Mouse (Mus musculus) B cell, adult 62 days (primary cell): ENCODE data around the gene 1700007K13Rik. TPM values are rescaled to one million over a fixed set of nuclear protein-coding genes. Genes with fewer than 3 reads are reported as not detected.

Experiments
- total RNA-seq: library from RNA; stranded (reverse); gene quantifications from 4 replicates; pipeline ENCODE4 v1.2.4, GENCODE M21; 2023

Gene 1700007K13Rik
- not detected in 4 replicates for total RNA-seq

DNA sequence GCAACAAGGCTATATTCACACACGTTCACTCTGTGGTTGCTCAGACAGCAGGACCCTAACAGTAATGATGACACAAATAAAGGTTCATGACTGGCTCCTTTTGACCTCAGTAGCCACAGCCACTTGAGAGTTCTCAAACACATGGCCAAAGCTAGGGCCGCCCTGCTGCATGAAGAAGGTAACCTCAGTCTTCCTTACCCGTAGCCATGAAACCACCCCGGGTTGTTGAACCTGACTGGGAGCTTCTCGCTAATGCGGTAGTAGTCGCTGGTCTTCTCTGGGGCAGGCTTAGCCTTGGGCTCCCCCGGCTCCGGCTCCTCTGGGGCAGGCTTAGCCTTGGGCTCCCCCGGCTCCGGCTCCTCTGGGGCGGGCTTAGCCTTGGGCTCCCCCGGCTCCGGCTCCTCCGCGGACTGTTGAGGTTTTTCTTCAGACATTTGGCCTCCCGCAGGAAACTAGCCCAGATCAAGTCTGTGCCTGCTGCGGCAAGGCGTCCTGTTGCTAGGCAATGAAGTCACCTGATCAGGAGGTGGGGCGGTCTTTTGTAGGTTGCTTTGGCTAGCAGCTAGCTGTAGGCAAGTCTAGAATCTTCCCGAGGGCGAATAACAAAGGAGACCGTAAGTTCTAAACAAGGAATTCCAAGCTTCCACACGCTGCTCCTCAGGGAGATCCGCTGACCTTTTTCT is at the start of gene 1700007K13Rik:
1700007K13Rik (minus strand) TSS at position 497 of the 683 bp plus-strand sequence.

DNA sequence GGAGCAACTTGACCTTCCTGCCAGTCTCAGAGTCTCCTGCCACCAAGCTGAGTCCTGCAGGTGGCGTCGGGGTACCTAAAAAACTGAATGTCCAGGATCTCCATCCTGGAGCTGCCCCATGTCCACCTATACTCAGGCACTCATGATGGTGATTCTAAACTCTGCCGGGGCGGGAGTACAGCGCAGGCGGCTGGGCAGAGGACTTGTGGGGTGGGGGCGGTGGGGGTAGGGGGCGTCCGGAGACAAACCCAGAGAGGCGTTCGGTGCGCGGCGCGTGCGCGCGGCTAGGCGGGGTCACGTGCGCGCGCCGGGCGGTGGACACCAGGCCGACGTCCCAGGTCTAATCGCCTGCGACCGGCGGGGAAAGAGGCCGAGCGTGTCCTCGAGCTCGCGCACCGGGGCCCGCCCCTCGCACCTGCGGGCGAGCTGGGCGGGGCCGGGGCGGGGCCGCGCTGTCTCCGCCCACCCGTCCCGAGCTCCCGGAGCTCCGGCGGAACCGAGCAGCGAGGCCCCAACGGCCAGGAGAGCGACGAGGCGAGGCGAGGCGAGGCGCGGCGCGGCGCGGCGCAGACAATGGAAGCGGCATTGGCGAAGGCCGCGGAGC is 46.8 kb upstream of the 1700007K13Rik start, which contains the start of gene Ralgds:
Ralgds (plus strand) TSS at position 328 of the 604 bp plus-strand sequence.

DNA sequence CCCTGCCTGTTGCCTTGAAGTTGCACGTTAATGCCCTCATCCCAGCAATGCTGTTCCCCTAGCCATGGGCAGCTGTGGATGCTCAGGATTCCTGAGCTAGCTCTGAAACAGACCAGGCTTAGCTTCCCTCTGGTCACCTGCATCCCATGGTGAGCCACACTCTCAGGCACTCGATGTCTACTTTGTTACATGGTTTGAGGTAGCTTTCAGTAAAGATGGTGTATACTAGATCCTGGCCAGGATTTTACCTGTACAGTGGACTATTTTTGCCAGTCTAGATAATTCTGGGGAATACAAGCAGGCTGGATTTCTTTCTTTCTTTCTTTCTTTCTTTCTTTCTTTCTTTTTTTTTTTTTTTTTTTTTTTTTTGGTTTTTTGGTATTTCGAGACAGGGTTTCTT is 39.7 kb upstream of the 1700007K13Rik start, which contains the start of gene Gm10134:
Gm10134 (plus strand) TSS at position 301 of the 400 bp plus-strand sequence.

DNA sequence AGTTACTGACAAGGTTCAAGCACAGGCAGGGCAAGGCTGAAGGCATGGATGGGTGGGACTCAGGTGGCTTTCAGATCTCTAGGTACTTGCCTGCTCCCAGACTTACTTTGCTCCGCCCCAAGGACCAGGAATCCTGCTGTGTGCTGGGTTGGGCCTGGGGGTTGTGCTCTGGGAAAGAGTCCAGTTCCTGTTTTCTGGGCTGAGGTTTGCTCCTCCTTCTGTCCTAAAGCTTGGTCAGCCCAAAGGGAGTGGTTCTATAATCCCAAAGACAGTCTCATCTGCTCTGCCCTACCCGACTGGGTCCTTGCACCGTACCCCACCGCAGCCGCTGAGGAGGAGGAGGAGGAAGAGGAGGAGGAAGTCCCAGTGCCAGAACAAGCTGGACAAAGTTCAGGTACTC is 30.5 kb upstream of the 1700007K13Rik start, which contains the start of gene Gbgt1:
Gbgt1 (plus strand) TSS at position 221 of the 400 bp plus-strand sequence.

DNA sequence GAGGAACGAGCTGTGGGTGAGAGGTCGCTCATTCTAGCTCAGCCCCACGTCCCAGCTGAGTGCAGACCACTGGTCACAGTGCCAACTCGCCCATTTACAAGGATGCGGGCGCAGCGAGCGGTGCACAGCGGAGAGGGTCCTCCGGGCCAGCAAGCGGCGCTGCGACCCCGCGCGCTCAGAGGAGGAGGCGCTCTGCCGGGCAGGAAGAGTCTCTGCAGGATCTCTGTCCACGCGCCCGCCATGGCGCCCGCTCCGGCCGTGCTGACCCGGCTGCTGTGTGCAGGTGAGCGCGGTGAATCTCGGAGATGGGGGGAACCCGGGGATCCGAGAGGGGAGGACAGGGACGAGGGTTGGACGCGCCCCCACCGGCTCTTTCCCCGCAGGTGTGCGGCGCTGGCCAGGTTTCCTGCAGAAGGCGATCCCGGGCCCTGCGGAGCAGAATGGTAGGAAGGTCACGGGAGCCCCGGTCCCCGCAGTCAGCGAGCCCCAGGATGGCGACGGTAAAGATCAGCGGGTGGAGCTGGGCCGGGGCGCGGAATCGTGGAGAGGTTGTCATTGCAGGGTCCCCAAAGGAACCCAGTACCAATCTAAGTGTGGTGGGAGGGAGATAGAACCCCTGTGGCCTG is 1.8 kb upstream of the 1700007K13Rik start, which contains the start of gene Mrps2:
Mrps2 (plus strand) TSS at position 207 of the 626 bp plus-strand sequence.

DNA sequence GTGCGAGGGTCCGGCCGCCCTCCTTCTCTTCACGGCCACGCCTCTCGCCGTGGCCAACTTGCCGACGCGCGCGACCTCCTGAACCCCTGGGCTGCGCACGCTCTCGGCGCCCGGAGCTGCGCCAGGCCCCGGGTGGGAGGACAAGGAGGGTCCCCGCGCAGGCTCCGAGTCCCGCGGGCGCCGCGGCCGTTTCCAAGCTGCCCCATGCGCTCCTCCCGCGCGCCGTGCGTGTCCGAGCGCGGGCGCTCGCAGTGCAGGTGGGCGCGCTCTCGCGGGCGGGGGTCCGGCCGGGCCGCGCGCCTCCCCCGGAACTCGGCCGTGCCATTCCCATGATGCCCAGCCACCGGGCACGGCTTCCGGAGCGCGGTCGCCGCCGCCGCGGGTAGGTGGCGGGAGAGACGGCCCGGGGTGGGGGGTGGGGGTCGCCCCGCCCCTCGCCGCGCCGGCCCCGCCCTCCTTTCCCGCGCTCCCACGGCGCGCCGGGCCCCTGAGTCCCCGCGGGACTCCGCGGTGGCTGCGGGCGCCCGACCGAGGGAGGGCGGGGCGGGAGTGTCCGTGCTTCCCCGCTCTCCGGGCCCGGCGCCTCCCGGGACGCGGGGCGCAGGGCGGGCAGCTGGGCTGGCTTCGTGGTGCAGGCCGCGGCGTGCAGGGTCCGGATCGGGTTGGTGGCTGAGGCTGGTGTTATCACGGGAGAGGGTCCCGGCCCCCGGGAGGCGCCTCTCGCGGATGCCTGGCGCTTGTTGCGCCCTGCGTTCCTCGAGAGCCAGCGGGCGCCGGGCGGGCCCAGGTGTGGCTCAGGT is 19.4 kb downstream of the 1700007K13Rik start, which contains the start of gene Ppp1r26:
Ppp1r26 (plus strand) TSS at position 286 of the 800 bp plus-strand sequence.

Other genes starting within 250 kb of the 1700007K13Rik start
- gene Ppp1r26, start 19.5 kb downstream of the 1700007K13Rik start, total RNA-seq: 0.09 TPM in 1 of 4 replicates, not detected in the others
- gene Mrps2, start 1.7 kb upstream of the 1700007K13Rik start, total RNA-seq: 19.0 to 22.6 TPM (median 20.9 TPM) in 4 replicates
- 1.1 to 1.3 TPM in 2 of 4 replicates, not detected in the others for gene Gbgt1, start 30.6 kb upstream of the 1700007K13Rik start, total RNA-seq
- not detected in 4 replicates for gene Gm10134, start 39.8 kb upstream of the 1700007K13Rik start, total RNA-seq
- gene Ralgds, start 46.8 kb upstream of the 1700007K13Rik start, total RNA-seq: 197 to 205 TPM (median 200 TPM) in 4 replicates
- gene Cel, start 97.1 kb upstream of the 1700007K13Rik start, total RNA-seq: 0.34 to 0.45 TPM in 2 of 4 replicates, not detected in the others
- gene Gtf3c5, start 117.4 kb upstream of the 1700007K13Rik start, total RNA-seq: 26.6 to 32.6 TPM (median 31.6 TPM) in 4 replicates
- gene Gfi1b, start 155.7 kb upstream of the 1700007K13Rik start, total RNA-seq: not detected in 4 replicates
- gene Tsc1, start 174.9 kb upstream of the 1700007K13Rik start, total RNA-seq: 52.9 to 58.6 TPM (median 56.0 TPM) in 4 replicates
- 1.3 to 3.1 TPM (median 2.2 TPM) in 4 replicates for gene Spaca9, start 233.4 kb upstream of the 1700007K13Rik start, total RNA-seq
- gene Ak8, start 233.8 kb upstream of the 1700007K13Rik start, total RNA-seq: 0.49 to 2.4 TPM in 2 of 4 replicates, not detected in the others